Mouse (Mus musculus) spleen, postnatal 10 days (tissue): ENCODE measurements around the gene Rgs7.

ENCODE experiments used
- DNase-seq, 2 experiments: peaks; one replicate each; pipeline ENCODE4 v3.0.0; 2021 to 2022; ENCODE audit warnings: low spot score in 2 of 2

The Rgs7 gene

DNA sequence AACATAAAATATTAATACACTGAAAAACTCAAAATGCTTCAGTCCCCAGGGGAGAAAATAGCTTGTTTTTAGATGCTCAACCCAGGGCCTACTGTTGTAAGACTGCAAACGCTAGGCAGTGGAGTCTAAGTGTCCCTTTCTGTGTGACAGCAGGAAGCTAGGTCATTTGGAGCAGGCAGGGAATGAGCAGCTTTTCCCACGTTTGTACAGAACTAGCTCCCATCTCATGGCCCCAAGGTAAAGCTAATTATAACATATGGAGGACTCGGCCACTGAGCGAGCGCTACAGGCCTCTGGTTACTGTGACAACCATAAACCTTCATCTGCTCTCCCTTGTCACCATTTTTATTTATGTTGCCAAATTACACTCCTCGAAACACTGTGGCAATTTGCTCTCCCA, 460.3 kb downstream of the Rgs7 start:
- no peak for DNase-seq

DNA sequence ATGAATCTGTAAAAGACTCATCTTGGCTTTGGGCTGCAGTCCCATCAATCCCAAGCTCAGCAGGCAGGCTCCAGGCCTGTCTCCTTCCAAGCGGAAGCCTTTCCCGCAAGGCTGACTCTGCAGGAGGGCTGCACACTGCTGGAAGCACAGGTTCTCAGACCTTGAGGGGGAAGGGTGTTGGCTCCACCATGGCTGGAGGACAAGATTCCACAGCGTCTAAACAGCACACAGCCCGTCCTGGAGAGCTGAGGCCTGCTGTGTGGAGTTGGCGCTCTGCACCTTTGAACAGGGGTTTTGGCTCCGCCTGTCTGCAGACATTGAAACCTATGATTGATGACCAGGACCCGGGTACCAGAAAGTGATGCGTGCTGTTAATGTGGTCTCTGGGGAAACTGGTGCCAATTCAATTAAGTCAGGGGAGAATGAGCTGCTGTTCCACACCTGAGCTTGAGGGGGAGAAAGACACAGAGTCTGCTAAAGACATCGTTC, 463.5 kb downstream of the Rgs7 start:
- DNase-seq = no peak

DNA sequence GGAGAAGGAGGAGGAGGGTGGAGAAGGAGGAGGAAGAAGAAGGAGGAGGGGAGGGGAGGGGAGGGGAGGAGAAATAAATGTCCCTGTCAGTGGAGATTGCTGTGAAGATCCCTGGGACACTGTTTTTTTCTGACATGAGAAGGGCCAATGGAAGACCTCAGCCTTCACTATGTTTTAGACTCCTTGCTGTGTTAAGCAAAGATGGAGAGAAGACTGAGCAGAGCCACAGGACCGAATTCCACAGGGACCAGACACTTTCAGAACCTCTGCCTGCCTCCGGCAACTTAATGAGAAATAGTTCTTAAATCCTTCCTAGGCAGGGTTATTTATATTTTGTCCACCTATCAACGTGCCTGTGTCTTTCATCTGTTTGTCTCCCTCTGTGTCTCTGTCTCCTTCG, 464.0 kb downstream of the Rgs7 start:
- DNase-seq = no peak

DNA sequence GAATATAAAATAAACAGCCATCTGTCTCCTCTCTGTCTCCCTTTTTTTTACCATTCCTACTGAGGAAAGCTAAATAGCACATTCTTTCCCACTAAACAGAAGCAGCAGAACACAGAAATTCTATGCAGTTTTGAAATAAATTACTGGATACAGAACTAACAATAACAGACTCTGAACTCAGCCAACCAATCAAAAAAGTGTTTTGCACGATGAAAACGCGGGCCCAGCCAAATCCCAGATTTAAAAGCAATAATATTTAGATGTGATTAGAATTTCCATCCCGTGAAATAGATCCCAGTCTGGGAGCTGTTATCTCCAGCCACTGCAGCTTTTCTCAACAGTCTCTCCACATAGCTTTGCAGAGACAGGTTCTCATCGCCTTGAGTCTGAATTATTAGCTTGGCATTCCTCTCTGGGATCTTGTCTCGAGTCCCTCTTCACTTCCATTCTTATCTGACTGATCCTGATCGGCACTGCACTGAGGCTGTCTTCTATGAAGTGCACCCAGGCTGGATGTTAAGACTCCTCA, 466.5 kb downstream of the Rgs7 start:
- DNase-seq = no peak

DNA sequence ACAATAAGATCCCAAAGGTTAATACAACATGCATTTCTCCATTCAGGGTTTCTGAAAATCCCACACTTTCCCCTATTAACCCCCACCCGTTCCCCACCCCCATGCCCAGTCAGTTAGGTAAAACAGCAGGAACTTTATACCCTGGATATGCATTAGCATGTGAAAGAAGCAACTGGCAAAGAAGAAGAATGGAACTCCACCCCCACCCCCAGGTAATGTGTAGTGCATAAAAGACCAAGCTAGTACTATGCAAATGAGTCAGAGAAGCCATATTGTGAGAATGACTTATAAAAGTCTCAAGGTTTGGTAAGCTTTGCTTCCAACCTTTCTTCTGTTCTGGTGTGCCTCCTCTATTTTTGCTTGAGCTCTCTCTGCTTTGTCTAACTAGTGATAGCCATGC, 468.2 kb downstream of the Rgs7 start:
- no peak for DNase-seq
